Mouse (Mus musculus): ENCODE results near the gene Slc2a12. TPM values are rescaled to one million over a fixed set of nuclear protein-coding genes. Genes with fewer than 3 reads are reported as not detected.
A peak's percentile ranks its signal among the peaks of the same experiment; 100 is the strongest.

Slc2a12 gene
- polyA plus RNA-seq, 1 experiment from 2014 or later: 3.2 TPM

- no peaks in the 10 kb centered on the region for H3K9me3 ChIP-seq (ENCODE audit: control insufficient read depth, low read length)
- H3K36me3 ChIP-seq (ENCODE audit: control insufficient read depth, insufficient read depth, low read length): no peaks in the 10 kb centered on the region
- ATAC-seq (ENCODE audit: low FRiP score): peak; percentile 97
Observed at GRCm38 (mm10) chr10:22731272-22732093, 86.7 kb downstream of the Slc2a12 start, which contains the start of gene Tbpl1. Gene Tbpl1 (minus strand): TSS chr10:22731938.

DNA sequence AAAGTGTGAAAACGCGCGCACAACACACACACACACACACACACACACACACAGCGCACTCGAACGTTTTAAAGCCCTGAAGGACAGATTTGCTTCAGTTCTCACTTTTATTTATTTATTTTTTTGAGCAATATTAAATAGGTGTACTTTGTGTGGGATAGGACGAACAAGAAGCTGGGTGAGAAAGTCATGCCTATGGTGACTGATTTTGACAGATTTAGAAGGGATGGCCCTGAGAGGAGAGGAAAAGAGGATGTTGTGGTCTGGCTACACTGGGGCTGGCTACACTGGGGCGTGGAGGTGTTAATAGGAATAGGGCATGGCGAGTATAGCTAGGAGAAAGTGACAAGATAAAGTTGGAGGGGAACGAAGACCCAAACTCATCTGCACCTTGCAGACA, 87.4 kb downstream of the Slc2a12 start:
- peak overlapping the region; percentile 87 for H3K4me2 ChIP-seq
- H3K36me3 ChIP-seq (ENCODE audit: control insufficient read depth, insufficient read depth, low read length): no peaks in the 10 kb centered on the region
- H3K27ac ChIP-seq (ENCODE audit: low read depth, low read length): no peak overlapping the region; the same call in 1 of the 2 replicates
- peak overlapping the region; percentile 99 for H3K9ac ChIP-seq (ENCODE audit: low read length)
- H3K4me1 ChIP-seq (ENCODE audit: control insufficient read depth, insufficient read depth, low read length): peaks cover 10% of the 10 kb centered on the region
- H3K27me3 ChIP-seq (ENCODE audit: control insufficient read depth, insufficient read depth, low read length): no peaks in the 10 kb centered on the region
- peak overlapping the region; percentile 97 for H3K4me3 ChIP-seq (ENCODE audit: low read depth, low read length)
- ATAC-seq (ENCODE audit: low FRiP score): no peak
- 71% methylated on average over 10 of the region's 10 CpGs for WGBS
- H3K9me3 ChIP-seq (ENCODE audit: control insufficient read depth, low read length): no peaks in the 10 kb centered on the region
- DNase-seq (ENCODE audit: low spot score, missing footprints): peak; percentile 85

More at GRCm38 (mm10) chr10:22731272-22732093, 86.7 kb downstream of the Slc2a12 start, which contains the start of gene Tbpl1:
- peak within 1 kb of the TSS; percentile 99 for H3K9ac ChIP-seq (ENCODE audit: low read length)
- peak within 1 kb of the TSS; percentile 97 for H3K4me3 ChIP-seq (ENCODE audit: low read depth, low read length)
- H3K4me1 ChIP-seq (ENCODE audit: control insufficient read depth, insufficient read depth, low read length): peaks cover 10% of the 10 kb centered on the region
- peak; percentile 99 for DNase-seq (ENCODE audit: low spot score, missing footprints)
- under 1% methylated on average over 77 of the region's 77 CpGs for WGBS
- H3K27ac ChIP-seq (ENCODE audit: low read depth, low read length): peak within 1 kb of the TSS; percentile 89
- H3K27me3 ChIP-seq (ENCODE audit: control insufficient read depth, insufficient read depth, low read length): no peaks in the 10 kb centered on the region
- peak within 1 kb of the TSS; percentile 87 for H3K4me2 ChIP-seq

DNA sequence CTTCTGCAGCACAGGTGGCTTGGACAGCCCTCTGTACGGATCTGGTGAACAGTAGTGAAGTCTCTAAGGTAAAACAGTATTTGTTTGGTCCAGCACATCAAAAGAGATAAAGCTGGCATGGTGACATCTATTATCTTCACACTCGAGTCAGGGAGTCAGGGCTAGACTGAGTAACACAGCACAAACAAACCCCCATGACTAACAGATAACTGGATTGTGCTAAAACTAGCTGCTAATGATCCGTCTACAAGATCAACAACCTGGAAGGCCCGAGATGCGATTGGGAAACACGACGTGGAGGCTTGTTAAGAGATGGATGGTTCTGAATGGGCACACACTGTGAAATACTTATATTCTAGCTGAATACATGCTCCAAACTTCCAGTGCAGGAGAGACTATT, 101.1 kb downstream of the Slc2a12 start:
- Histone ChIP-seq H3K27me3 (ENCODE audit: control insufficient read depth, insufficient read depth, low read length) (no peaks in the 10 kb centered on the region), H3K9ac (ENCODE audit: low read length) (no peak overlapping the region), H3K27ac (ENCODE audit: low read depth, low read length) (no peak overlapping the region), H3K9me3 (ENCODE audit: control insufficient read depth, low read length) (no peaks in the 10 kb centered on the region), H3K4me3 (ENCODE audit: low read depth, low read length) (no peak overlapping the region), H3K4me1 (ENCODE audit: control insufficient read depth, insufficient read depth, low read length) (no peaks in the 10 kb centered on the region), H3K4me2 (no peak overlapping the region), H3K36me3 (ENCODE audit: control insufficient read depth, insufficient read depth, low read length) (no peaks in the 10 kb centered on the region)
- DNase-seq (ENCODE audit: low spot score, missing footprints): no peak
- no peak for ATAC-seq (ENCODE audit: low FRiP score)
- 77% methylated on average over 7 of the region's 7 CpGs for WGBS

DNA sequence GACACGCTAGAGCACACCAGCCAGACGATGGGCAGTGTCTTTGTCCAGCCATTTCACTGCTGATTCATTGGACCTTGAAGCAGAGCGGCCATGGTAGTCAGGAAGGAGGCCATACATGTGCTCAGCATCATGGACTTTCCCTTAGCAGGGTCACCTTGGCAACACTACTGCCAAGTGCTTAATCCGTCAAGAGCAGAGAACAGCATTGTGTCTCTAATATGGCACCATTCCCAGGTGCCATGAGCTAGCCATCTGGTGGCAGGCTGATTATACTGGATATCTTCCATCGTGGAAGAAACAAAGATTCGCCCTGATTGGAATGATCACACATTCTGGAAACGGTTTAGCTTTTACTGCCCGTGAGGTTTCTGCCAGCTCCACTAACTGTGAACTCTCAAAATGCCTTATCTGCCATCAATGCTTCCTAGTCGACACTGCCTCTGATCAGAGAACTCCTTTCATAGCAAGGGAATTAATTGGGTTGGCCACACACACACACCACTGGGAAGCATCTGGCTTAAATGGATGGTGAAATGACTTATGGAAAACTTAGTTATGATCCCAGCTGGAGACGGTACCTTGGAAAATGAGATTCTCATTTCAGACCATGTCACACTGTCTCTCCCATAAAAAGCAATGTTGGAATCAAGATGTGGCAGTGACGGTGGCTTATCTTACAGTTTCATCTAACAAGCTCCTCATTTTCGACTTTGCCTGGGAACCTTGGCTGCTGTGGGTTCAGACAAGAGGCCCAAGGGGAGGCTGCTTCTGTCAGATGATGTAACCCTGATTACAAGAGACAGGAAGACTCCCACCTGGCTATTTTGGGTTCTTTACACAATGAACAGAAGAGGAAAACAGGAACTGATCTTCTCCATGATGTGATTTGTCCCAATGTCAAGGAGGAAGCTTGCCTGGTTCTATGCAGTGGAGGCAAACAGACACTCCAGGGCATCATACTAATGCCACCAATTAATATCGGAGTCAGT, 101.8 kb downstream of the Slc2a12 start:
- Histone ChIP-seq H3K27ac (ENCODE audit: low read depth, low read length) (no peak overlapping the region), H3K9ac (ENCODE audit: low read length) (no peak overlapping the region), H3K4me1 (ENCODE audit: control insufficient read depth, insufficient read depth, low read length) (no peaks in the 10 kb centered on the region), H3K4me3 (ENCODE audit: low read depth, low read length) (no peak overlapping the region), H3K4me2 (no peak overlapping the region), H3K9me3 (ENCODE audit: control insufficient read depth, low read length) (no peaks in the 10 kb centered on the region), H3K27me3 (ENCODE audit: control insufficient read depth, insufficient read depth, low read length) (no peaks in the 10 kb centered on the region), H3K36me3 (ENCODE audit: control insufficient read depth, insufficient read depth, low read length) (no peaks in the 10 kb centered on the region)
- 83% methylated on average over 13 of the region's 13 CpGs for WGBS
- ATAC-seq (ENCODE audit: low FRiP score) (no peak), DNase-seq (ENCODE audit: low spot score, missing footprints) (peak; percentile 65)

DNA sequence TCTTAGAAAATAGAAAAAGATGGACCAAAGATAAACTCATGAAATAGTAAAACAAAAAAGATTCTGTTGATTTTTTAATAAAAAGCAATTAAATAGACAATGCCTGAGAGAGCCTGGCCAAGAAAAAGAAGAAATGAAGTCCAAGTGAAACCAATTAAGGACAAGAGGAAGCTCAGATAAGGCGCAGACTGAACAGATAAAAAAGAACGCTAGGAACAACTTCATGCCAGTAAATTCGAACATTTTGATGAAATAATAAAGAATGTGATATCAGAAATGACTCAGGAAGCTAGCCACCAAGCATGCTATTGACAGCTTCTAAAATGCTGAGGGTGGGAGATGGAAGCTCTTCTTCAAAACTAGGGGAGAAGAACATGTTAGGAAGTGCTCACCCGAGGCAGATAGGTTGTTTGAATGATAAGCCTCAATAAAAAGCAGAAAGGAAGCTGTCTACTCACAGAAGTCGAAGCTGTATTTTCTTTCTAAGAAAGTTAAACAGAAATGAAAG, 106.4 kb downstream of the Slc2a12 start:
- 73% methylated on average over 5 of the region's 5 CpGs for WGBS
- Histone ChIP-seq H3K27me3 (ENCODE audit: control insufficient read depth, insufficient read depth, low read length) (no peaks in the 10 kb centered on the region), H3K9ac (ENCODE audit: low read length) (no peak overlapping the region), H3K4me1 (ENCODE audit: control insufficient read depth, insufficient read depth, low read length) (no peaks in the 10 kb centered on the region), H3K9me3 (ENCODE audit: control insufficient read depth, low read length) (no peaks in the 10 kb centered on the region), H3K36me3 (ENCODE audit: control insufficient read depth, insufficient read depth, low read length) (no peaks in the 10 kb centered on the region), H3K4me3 (ENCODE audit: low read depth, low read length) (no peak overlapping the region), H3K27ac (ENCODE audit: low read depth, low read length) (no peak overlapping the region), H3K4me2 (no peak overlapping the region)
- ATAC-seq (ENCODE audit: low FRiP score) (no peak), DNase-seq (ENCODE audit: low spot score, missing footprints) (no peak)

Small RNA genes lying within 50 kb of the gene (microRNA-seq; reads per million reads assigned to microRNA genes)
- 1.7 reads per million for gene Mir7663

Other genes with a start within 250 kb of the Slc2a12 start
- 131 and 138 TPM in 2 replicates for gene Tbpl1, start 86.9 kb downstream of the Slc2a12 start, polyA plus RNA-seq (2014; fragmentation: Nextera tagmentation; extraction: Ambion mirVana)
- 0.11 TPM in 1 of 2 replicates, not detected in the other for gene Tcf21, start 175.2 kb downstream of the Slc2a12 start, polyA plus RNA-seq (2014; fragmentation: Nextera tagmentation; extraction: Ambion mirVana)

Data from midbrain, embryonic 11.5 days (tissue).